Mouse (Mus musculus) lung, embryonic 15.5 days (tissue): ENCODE measurements around the gene Kdm6b. TPM values are rescaled to one million over a fixed set of nuclear protein-coding genes. Genes with fewer than 3 reads are reported as not detected.
"Not testable (repeated sequence)": the region's sequence is repeated elsewhere in the genome, so short reads cannot be mapped to it uniquely, and the experiment has no call there.

Source experiments
- ATAC-seq: fragments of 200-750 bp; cut with Nextera tagmentation; 2 replicates; pipeline ENCODE4 v1.8.0; 2017; ENCODE audit warnings: moderate number of reproducible peaks, borderline replicate concordance; ENCODE audit not compliant: low FRiP score, low TSS enrichment; ENCODE audit errors: extremely low read depth
- H3K27ac ChIP-seq: fragments of 300-500 bp; sonication (generic); 2 replicates; pipeline ENCODE4 v1.5.1; 2015; ENCODE audit warnings: moderate library complexity, mild to moderate bottlenecking, inconsistent platforms
- H3K27me3 ChIP-seq: fragments of 300-500 bp; sonication (generic); 2 replicates; pipeline ENCODE4 v1.6.1; 2015; ENCODE audit warnings: inconsistent platforms
- H3K36me3 ChIP-seq: fragments of 300-500 bp; sonication (generic); 2 replicates; pipeline ENCODE4 v1.6.1; 2015; ENCODE audit warnings: inconsistent platforms
- H3K4me1 ChIP-seq: fragments of 300-500 bp; sonication (generic); 2 replicates; pipeline ENCODE4 v1.6.1; 2015; ENCODE audit warnings: inconsistent platforms
- H3K4me2 ChIP-seq: fragments of 300-500 bp; sonication (generic); 2 replicates; pipeline ENCODE4 v1.6.1; 2015; ENCODE audit warnings: inconsistent platforms, mild to moderate bottlenecking, moderate library complexity
- H3K4me3 ChIP-seq: fragments of 300-500 bp; sonication (generic); 2 replicates; pipeline ENCODE4 v1.5.1; 2015; ENCODE audit warnings: mild to moderate bottlenecking, inconsistent platforms
- H3K9ac ChIP-seq: fragments of 300-500 bp; sonication (generic); 2 replicates; pipeline ENCODE4 v1.6.1; 2015; ENCODE audit warnings: inconsistent platforms
- H3K9me3 ChIP-seq: fragments of 300-500 bp; sonication (generic); 2 replicates; pipeline ENCODE4 v1.6.1; 2016; ENCODE audit warnings: inconsistent platforms
- WGBS: fragments of 180-500 bp; shearing (Covaris S2); methylation state at CpG from one replicate; pipeline ENCODE4 v1.1.7; 2015; 5-methylcytosine and 5-hydroxymethylcytosine counted together
- polyA plus RNA-seq: library from polyadenylated mRNA; unstranded; fragments of >200 nt; fragmentation: Nextera tagmentation; extraction: Ambion mirVana; gene quantifications from 2 replicates; pipeline ENCODE4 v1.2.1, GENCODE M21; 2015

Gene Kdm6b
- polyA plus RNA-seq, 1 experiment from 2014 or later: 23.4 TPM

DNA sequence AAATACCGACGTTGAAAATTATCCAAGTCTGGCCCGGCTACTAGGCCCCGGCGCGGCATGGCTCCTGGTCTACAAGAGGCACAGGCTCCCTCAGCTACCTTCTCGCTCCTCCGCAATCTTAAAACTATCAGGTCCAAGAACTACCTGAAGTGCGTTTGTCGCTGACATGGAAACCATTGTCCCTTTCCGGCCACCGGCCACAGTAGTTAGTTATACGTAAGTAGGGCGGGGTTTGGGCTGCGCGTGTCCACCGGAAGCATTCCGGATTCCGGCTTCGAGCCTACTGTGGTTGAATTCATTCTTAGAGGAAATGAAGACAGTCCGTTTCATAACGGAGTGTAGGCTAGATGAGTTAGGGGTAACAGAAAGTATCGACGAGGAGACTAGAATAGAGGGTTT is 18.2 kb downstream of the Kdm6b start, which contains the start of the genes Naa38 and Cyb5d1:
Gene Naa38 (plus strand): TSS at position 253 of the 399 bp plus-strand sequence.
Gene Cyb5d1 (minus strand): TSS at position 397 of the 399 bp plus-strand sequence.
- ATAC-seq: peak; percentile 79
- H3K36me3 ChIP-seq, H3K9me3 ChIP-seq, H3K27me3 ChIP-seq: not testable (repeated sequence)
- Histone ChIP-seq H3K4me2 (peak within 1 kb of the TSS; percentile 68), H3K27ac (peak within 1 kb of the TSS; percentile 97), H3K4me3 (peak within 1 kb of the TSS; percentile 69), H3K4me1 (peaks cover 44% of the 10 kb centered on the region), H3K9ac (peak within 1 kb of the TSS; percentile 93)
- under 1% methylated on average over 24 of the region's 24 CpGs for WGBS

DNA sequence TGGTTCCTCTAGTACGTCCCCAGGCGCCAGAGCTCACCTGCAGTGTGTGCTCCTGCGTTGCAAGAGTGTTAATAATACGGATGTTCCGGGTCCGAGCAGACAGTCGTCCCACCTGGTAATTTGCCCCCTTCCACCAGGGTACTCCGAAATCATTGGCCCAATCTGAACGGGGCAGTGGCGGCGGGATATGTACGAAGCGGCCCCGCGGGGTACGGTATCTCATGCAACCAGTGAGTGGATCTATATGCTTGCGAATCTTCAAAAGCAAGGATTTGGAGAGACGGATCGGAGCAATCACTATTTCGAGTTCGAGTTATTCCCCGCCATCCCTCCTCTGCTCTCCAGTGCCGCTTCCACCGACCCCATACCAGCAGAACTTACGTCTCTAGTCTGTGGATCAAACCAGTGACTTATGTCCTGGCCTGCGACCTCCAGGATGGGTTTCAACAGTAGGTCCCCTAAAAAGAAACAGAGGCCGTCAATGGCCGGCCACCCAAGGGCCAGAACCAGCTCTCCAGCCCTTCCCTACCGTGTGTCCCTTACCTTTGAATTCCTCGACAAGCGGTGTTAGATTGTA is 18.8 kb downstream of the Kdm6b start:
- under 1% methylated on average over 31 of the region's 31 CpGs for WGBS
- not testable (repeated sequence) for ATAC-seq, H3K36me3 ChIP-seq, H3K9me3 ChIP-seq, H3K27me3 ChIP-seq
- Histone ChIP-seq H3K9ac (peak overlapping the region; percentile 93), H3K27ac (peak overlapping the region; percentile 97), H3K4me2 (peak overlapping the region; percentile 68), H3K4me1 (peaks cover 43% of the 10 kb centered on the region), H3K4me3 (peak overlapping the region; percentile 69)

DNA sequence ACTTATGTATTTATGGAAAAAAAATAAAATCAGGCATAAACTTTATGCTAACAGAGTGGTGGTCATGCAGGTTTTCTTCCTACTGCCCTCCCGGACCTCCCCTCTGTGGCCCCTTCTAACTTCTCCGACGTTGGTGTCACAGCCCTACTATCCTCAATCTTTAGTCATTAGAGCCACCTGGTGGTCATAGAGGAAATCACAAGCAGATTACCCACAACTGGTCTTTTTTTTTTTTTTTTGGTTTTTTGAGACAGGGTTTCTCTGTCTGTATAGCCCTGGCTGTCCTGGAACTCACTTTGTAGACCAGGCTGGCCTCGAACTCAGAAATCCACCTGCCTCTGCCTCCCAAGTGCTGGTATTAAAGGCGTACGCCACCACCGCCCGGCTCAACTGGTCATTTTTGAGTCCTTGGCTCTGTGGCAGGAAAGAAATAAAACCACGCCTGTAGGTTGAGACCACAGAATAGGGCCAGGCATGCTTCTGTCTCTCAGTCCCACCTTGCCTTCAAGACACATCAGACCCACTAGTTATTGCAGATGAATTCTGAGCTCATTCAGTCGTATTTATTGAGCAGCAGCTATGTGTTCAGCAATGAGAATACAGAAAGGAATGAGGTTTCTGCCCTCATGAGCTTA is 23.0 kb downstream of the Kdm6b start:
- whole genome bisulfite sequencing: 51% methylated on average over 10 of the region's 10 CpGs
- Histone ChIP-seq H3K27me3 (no peaks in the 10 kb centered on the region), H3K4me1 (peaks cover 13% of the 10 kb centered on the region), H3K27ac (no peak overlapping the region), H3K4me2 (no peak overlapping the region), H3K4me3 (no peak overlapping the region), H3K9me3 (no peaks in the 10 kb centered on the region), H3K36me3 (no peaks in the 10 kb centered on the region), H3K9ac (no peak overlapping the region)
- ATAC-seq: no peak

DNA sequence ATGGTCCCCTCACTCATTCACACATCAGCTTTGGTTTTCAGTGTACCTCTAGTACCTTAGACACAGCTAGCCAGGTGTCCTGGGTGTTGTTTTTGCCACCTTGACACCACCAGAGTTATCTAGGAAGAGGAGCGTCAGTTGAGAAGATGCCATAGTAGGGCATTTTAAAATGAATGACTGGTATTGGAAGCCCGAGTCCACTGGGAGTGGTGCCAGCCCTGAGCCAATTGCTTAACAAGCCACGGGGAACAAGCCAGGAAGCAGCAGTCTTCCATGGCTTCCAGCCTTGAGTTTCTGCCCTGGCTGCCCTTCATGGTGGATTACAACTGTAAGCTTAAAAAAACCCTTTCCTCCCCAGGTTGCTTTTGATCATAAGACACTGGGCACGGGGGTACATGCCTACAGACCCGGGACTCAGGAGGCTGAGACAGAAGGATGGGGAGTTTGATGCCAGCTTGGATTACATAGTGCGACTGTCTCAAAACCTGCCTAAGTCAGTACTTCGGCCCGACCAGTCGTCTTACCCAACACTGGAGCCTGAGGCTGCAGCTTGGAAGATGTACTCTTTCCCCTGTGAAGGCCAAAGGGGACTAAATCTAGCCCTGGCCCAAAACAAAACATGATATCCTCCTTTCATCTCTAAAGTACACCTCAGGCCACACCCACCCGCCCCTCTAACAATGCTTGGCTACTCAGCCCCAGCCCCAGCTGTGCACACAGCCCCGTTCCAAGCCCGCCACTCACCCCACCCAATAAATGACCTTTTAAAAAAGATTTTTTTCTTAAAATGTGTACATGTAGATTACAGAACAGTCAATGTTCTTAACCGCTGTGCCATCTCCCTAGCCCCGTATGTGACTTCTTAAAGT is 23.7 kb downstream of the Kdm6b start:
- Histone ChIP-seq H3K9ac (no peak overlapping the region), H3K4me1 (peaks cover 13% of the 10 kb centered on the region), H3K4me2 (no peak overlapping the region), H3K27ac (0 out of 2 replicates have a peak overlapping the region, but pooled peaks have one; percentile 13), H3K36me3 (no peaks in the 10 kb centered on the region), H3K9me3 (no peaks in the 10 kb centered on the region), H3K4me3 (no peak overlapping the region), H3K27me3 (no peaks in the 10 kb centered on the region)
- no peak; the same call in 1 of the 2 replicates for ATAC-seq
- 58% methylated on average over 14 of the region's 14 CpGs for WGBS

DNA sequence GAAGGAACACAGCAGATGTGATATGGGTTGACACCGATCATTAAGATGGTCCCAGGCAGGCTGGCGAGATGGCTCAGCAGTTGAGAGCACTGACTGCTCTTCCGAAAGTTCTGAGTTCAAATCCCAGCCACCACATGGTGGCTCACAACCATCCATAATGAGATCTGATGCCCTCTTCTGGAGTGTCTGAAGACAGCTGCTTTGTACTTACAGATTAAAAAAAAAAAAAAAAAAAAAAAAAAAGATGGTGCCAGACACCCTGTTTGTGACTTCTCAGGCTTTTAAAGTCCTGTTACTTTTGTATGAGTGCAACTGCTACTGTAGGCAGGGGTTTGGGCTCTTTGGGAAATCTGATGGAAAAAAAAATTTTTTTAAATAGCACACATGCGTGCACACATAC is 24.8 kb downstream of the Kdm6b start:
- Histone ChIP-seq H3K27ac (no peak overlapping the region), H3K9ac (no peak overlapping the region), H3K9me3 (no peaks in the 10 kb centered on the region), H3K4me1 (peaks cover 7% of the 10 kb centered on the region; the same call in 1 of the 2 replicates), H3K36me3 (no peaks in the 10 kb centered on the region), H3K27me3 (no peaks in the 10 kb centered on the region), H3K4me3 (no peak overlapping the region), H3K4me2 (no peak overlapping the region)
- ATAC-seq: no peak
- 95% methylated on average over 4 of the region's 4 CpGs for WGBS

DNA sequence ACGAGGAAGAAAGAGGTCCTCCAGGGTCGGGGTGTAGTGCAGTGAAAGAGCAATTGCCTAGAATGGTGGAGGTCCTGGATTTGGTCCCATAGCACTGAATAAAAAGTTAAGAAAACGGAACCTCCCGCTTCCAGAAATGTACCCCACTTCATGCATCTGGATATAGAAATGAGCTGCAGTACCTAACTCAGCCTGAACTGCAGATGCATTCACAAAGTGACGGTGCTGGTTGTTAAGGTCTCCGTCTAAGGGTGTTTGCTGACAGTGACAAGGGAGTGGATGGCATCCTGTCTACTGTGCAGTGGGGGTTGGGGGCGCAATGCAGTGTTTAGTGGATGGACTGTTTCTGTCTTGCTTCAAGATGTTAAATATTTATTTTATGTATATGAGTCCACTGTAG is 26.7 kb downstream of the Kdm6b start:
- Histone ChIP-seq H3K27ac (no peak overlapping the region), H3K27me3 (no peaks in the 10 kb centered on the region), H3K4me3 (no peak overlapping the region), H3K9ac (no peak overlapping the region), H3K4me1 (peaks cover 7% of the 10 kb centered on the region; the same call in 1 of the 2 replicates), H3K36me3 (no peaks in the 10 kb centered on the region), H3K9me3 (no peaks in the 10 kb centered on the region), H3K4me2 (no peak overlapping the region)
- ATAC-seq: no peak
- WGBS: 66% methylated on average over 7 of the region's 7 CpGs

DNA sequence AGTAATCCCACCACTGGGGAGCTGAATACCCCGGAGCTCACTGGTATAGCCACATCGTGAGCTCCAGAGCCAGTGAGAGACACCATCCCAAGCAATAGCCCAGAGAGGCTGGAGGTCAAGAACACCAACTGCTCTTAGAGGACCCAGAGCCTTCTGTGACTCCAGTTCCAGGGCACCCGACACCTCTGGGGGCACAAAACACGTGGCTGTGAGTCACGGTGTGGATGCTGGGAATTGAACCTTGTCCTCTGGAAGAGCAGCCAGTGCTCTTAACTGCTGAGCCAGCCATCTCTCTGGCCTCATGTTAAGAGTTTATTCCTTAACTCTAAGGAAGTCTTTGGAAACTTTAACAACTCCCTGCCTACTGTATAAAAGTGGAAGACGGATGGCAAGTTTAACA is 28.5 kb downstream of the Kdm6b start:
- H3K27ac ChIP-seq: no peak overlapping the region
- H3K27me3 ChIP-seq: no peaks in the 10 kb centered on the region
- H3K36me3 ChIP-seq: no peaks in the 10 kb centered on the region
- H3K9ac ChIP-seq: no peak overlapping the region; the same call in 1 of the 2 replicates
- no peak overlapping the region for H3K4me3 ChIP-seq
- no peaks in the 10 kb centered on the region for H3K9me3 ChIP-seq
- H3K4me1 ChIP-seq: peaks cover 3% of the 10 kb centered on the region; the same call in 1 of the 2 replicates
- H3K4me2 ChIP-seq: no peak overlapping the region
- no peak for ATAC-seq
- WGBS: 79% methylated on average over 6 of the region's 6 CpGs

DNA sequence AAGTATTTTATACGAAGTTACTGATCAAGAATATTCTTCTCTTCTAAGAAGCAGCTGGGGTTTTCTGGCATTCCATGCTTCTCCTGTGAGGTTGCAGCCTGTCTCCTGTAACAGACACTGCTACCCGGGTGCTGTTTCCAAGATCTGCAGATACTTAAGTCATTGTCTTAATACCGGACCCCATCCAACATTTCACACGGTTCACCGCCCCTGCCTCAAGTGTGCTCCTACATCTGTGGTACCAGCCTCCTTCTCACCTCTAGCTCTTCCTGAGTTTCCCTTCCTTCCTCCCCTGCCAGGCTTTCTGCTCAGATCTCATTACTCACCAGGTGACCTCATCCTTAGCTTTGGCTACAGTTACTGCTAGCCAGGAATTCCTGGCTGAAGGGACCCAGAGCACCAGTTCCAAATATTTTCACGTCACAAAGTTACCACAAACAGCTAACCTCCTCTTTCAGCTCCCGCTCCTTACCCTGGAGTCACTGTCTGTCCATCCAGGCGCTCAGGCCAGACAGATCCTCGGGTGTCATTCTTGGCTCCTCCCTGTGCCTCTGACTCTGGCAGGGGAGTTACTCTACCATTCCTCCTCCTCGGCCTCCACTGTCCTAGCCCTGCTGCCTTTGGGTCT is 30.9 kb downstream of the Kdm6b start:
- H3K36me3 ChIP-seq: 0 out of 2 replicates have a peak, but pooled peaks cover 1% of the 10 kb centered on the region
- no peaks in the 10 kb centered on the region for H3K27me3 ChIP-seq
- no peaks in the 10 kb centered on the region for H3K9me3 ChIP-seq
- no peak overlapping the region for H3K27ac ChIP-seq
- no peak overlapping the region for H3K4me3 ChIP-seq
- H3K4me1 ChIP-seq: no peaks in the 10 kb centered on the region
- WGBS: 61% methylated on average over 10 of the region's 10 CpGs
- H3K4me2 ChIP-seq: no peak overlapping the region
- ATAC-seq: no peak
- no peak overlapping the region for H3K9ac ChIP-seq

DNA sequence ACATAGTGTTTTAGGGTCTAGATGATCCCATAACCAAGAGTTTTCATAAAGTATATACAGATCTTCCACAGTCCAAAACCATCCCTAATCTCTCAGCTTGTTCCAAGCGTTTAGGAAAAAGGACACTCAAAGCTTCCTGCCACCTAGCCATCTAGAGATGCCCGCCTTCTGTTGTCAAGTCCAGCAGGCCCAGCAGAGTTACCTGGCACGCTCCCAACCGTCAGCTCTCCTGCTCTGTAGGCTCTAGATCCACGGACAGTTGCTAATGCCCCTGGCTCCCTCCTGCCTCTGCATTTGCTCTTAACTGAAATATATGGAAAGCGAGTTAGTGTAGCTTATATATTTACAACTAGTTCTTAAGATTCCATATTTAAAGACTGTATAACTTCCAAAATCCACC is 32.1 kb downstream of the Kdm6b start:
- 75% methylated on average over 6 of the region's 6 CpGs for WGBS
- no peak overlapping the region for H3K4me2 ChIP-seq
- no peak overlapping the region for H3K9ac ChIP-seq
- no peaks in the 10 kb centered on the region for H3K9me3 ChIP-seq
- no peak overlapping the region for H3K27ac ChIP-seq
- H3K4me3 ChIP-seq: no peak overlapping the region
- ATAC-seq: no peak
- no peaks in the 10 kb centered on the region for H3K27me3 ChIP-seq
- H3K4me1 ChIP-seq: no peaks in the 10 kb centered on the region
- 0 out of 2 replicates have a peak, but pooled peaks cover 8% of the 10 kb centered on the region for H3K36me3 ChIP-seq

DNA sequence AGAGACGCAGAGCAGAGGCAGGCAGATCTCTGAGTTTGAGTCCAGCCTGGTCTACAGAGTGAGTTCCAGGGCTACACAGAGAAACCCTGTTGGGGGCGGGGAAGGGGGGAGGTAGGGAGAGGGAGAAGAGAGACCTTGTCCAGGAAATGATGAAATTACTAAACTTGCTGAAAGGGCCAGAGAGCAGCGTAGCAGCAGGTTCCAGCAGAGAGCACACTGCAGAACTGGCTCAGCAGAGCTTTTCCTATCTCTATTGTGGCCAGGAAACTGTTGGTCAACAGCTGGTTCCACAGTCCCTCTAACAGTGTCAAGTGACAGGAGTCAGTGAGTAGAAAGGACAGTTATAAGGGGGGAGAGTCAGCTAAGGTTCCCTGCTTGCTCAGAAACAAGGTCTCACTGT is 33.9 kb downstream of the Kdm6b start:
- Histone ChIP-seq H3K4me2 (no peak overlapping the region), H3K9ac (no peak overlapping the region), H3K4me1 (no peaks in the 10 kb centered on the region), H3K27me3 (no peaks in the 10 kb centered on the region), H3K27ac (no peak overlapping the region), H3K9me3 (no peaks in the 10 kb centered on the region), H3K36me3 (peaks cover 15% of the 10 kb centered on the region; the same call in 1 of the 2 replicates), H3K4me3 (no peak overlapping the region)
- no peak for ATAC-seq
- WGBS: 84% methylated on average over 3 of the region's 3 CpGs

DNA sequence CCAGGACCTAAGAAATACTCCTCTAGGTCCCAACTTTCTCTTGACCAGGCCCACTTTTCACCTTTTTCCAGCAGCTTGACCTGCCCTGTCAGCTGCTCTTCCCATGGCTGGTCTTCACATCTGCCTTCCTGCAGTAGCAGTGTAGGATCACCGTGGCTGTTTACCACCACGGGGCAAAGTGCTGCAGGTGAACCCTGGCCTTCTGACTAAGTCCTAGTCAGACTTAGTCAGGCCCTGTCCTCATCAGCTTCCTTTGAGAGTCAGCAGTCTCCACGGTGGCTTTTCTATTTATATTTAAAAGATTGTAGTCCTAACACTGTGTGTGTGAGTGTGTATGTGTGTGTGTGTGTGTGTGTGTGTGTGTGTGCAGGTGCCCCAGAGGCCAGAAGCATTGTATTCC is 35.7 kb downstream of the Kdm6b start:
- Histone ChIP-seq H3K4me1 (0 out of 2 replicates have a peak, but pooled peaks cover 3% of the 10 kb centered on the region), H3K27ac (no peak overlapping the region), H3K9me3 (no peaks in the 10 kb centered on the region), H3K36me3 (peaks cover 28% of the 10 kb centered on the region; the same call in 1 of the 2 replicates), H3K9ac (no peak overlapping the region), H3K27me3 (no peaks in the 10 kb centered on the region), H3K4me3 (no peak overlapping the region), H3K4me2 (no peak overlapping the region)
- ATAC-seq: no peak
- 64% methylated on average over 3 of the region's 3 CpGs for WGBS
